Mouse (Mus musculus): Measurements from ENCODE around the gene Atp6v1g1.

Atp6v1g1 gene

GRCm38 (mm10) chr4:63544494-63545230, at the start of gene Atp6v1g1:
TSS of gene Atp6v1g1 (plus strand) at chr4:63544772.
- peak; percentile 94 for DNase-seq

- peak in 1 of 2 experiments; percentile 15 for DNase-seq
Observed at GRCm38 (mm10) chr4:63494967-63495914, 49.3 kb upstream of the Atp6v1g1 start.

- DNase-seq = peak; percentile 22 to 37
Observed at GRCm38 (mm10) chr4:63495915-63496278, 48.7 kb upstream of the Atp6v1g1 start, which contains the start of gene Whrn. TSS of gene Whrn (minus strand) at chr4:63495991.

- DNase-seq = no peak
Observed at GRCm38 (mm10) chr4:63496312-63496711, 48.3 kb upstream of the Atp6v1g1 start.

- no peak for DNase-seq
Observed at GRCm38 (mm10) chr4:63498346-63498745, 46.2 kb upstream of the Atp6v1g1 start.

- DNase-seq = no peak
Observed at GRCm38 (mm10) chr4:63501050-63501449, 43.5 kb upstream of the Atp6v1g1 start.

- DNase-seq = no peak
Observed at GRCm38 (mm10) chr4:63503949-63504348, 40.6 kb upstream of the Atp6v1g1 start.

GRCm38 (mm10) chr4:63507478-63507877, 37.1 kb upstream of the Atp6v1g1 start:
- no peak for DNase-seq

GRCm38 (mm10) chr4:63508232-63508631, 36.3 kb upstream of the Atp6v1g1 start:
- DNase-seq = peak; percentile 66 to 76

GRCm38 (mm10) chr4:63512921-63513320, 31.7 kb upstream of the Atp6v1g1 start:
- DNase-seq = no peak

GRCm38 (mm10) chr4:63514454-63514984, 30.1 kb upstream of the Atp6v1g1 start:
- no peak for DNase-seq

GRCm38 (mm10) chr4:63515021-63515420, 29.6 kb upstream of the Atp6v1g1 start:
- DNase-seq = no peak

GRCm38 (mm10) chr4:63521813-63522419, 22.7 kb upstream of the Atp6v1g1 start:
- DNase-seq = no peak

- DNase-seq = no peak
Observed at GRCm38 (mm10) chr4:63525514-63525913, 19.1 kb upstream of the Atp6v1g1 start.

- no peak for DNase-seq
Observed at GRCm38 (mm10) chr4:63528946-63529345, 15.6 kb upstream of the Atp6v1g1 start.

GRCm38 (mm10) chr4:63530409-63530808, 14.2 kb upstream of the Atp6v1g1 start:
- DNase-seq = no peak

- no peak for DNase-seq
Observed at GRCm38 (mm10) chr4:63537602-63538001, 7.0 kb upstream of the Atp6v1g1 start.

GRCm38 (mm10) chr4:63542209-63542608, 2.4 kb upstream of the Atp6v1g1 start:
- no peak for DNase-seq

GRCm38 (mm10) chr4:63543746-63544493, 652 bp upstream of the Atp6v1g1 start:
- DNase-seq = peak; percentile 50 to 60

GRCm38 (mm10) chr4:63545231-63545958, 823 bp downstream of the Atp6v1g1 start:
- no peak for DNase-seq

- DNase-seq = no peak
Observed at GRCm38 (mm10) chr4:63546441-63547055, 2.0 kb downstream of the Atp6v1g1 start.
